Mouse (Mus musculus): Measurements from ENCODE around the gene Sv2a. TPM values are rescaled to one million over a fixed set of nuclear protein-coding genes. Genes with fewer than 3 reads are reported as not detected.

Gene Sv2a
- polyA plus RNA-seq, 1 experiment from 2014 or later, result 2.3 TPM

DNA sequence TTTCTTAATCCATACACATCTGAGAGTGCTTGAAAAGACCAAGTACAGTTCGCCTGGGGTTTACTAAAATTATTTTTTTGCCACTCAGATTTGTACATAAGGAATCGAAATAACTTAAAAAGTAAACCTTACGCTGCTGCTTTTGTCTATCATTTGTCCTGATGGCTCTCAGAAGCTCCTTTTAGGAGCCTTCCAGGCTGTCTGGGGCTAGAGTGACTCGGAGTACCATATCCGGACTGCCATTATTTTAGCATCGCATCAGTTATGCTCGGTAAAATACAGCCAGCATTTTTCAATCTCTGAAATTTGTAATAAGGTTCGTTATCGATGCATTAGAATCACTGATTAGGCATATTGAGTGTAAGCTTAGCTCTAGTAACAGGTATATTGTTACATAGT, 59.8 kb downstream of the Sv2a start:
- DNase-seq (ENCODE audit: low spot score), result no peak

DNA sequence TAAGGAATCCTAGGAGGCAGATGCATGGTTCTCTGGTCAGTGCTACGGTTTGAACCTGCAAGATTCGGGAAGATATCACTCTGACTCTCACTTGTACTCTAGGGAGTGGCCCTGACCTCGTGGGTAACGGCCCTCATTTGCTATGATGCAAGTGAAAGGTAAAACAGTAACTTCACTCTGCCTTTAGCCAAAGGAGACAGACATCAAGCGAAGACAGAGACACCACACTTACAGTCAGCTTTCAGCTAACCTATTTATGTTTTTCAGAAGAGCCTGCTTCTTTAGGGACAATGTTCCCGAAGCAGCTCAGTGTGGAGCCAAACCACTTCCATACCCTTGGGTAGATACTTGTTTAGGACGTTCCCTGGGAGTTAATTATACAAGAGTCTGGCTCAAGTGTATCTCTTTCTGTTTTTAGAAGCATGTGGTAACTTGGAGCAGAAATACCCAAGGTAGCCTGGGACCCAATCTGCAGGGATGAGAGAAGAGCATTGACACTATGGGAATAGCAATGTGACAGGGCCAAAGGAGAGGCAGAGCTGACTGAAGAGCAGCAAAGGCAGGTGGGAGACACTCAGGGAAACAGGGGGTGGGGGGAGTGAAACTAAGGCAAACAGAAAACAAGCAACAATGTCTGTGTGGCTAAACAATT, 63.1 kb downstream of the Sv2a start:
- no peak for DNase-seq (ENCODE audit: low spot score)

Small RNA genes within 50 kb of the gene (microRNA-seq; reads per million reads assigned to microRNA genes)
- gene Gm44492 (ENCODE audit: borderline number of aligned reads) (not detected), gene Gm47311 (ENCODE audit: borderline number of aligned reads) (not detected)

Other genes starting within 250 kb of the Sv2a start
- gene Plekho1, start 185.2 kb upstream of the Sv2a start, polyA plus RNA-seq (2015; fragmentation: Nextera tagmentation; extraction: Ambion mirVana), result 36.8 and 37.0 TPM in 2 replicates
- 58.7 and 61.6 TPM in 2 replicates for gene Vps45, start 122.7 kb upstream of the Sv2a start, polyA plus RNA-seq (2015; fragmentation: Nextera tagmentation; extraction: Ambion mirVana)
- gene Otud7b, start 76.6 kb upstream of the Sv2a start, polyA plus RNA-seq (2015; fragmentation: Nextera tagmentation; extraction: Ambion mirVana), result 12.2 and 17.7 TPM in 2 replicates
- gene Mtmr11, start 19.1 kb upstream of the Sv2a start, polyA plus RNA-seq (2015; fragmentation: Nextera tagmentation; extraction: Ambion mirVana), result 8.9 and 9.6 TPM in 2 replicates
- gene Sf3b4, start 8.8 kb upstream of the Sv2a start, polyA plus RNA-seq (2015; fragmentation: Nextera tagmentation; extraction: Ambion mirVana), result 129 and 151 TPM in 2 replicates
- gene Bola1, start 38.6 kb downstream of the Sv2a start, polyA plus RNA-seq (2015; fragmentation: Nextera tagmentation; extraction: Ambion mirVana), result 84.7 and 86.0 TPM in 2 replicates
- 0.94 and 1.8 TPM in 2 replicates for gene Hist2h2ab, start 38.7 kb downstream of the Sv2a start, polyA plus RNA-seq (2015; fragmentation: Nextera tagmentation; extraction: Ambion mirVana)
- 41.4 and 51.6 TPM in 2 replicates for gene Hist2h2ac, start 39.7 kb downstream of the Sv2a start, polyA plus RNA-seq (2015; fragmentation: Nextera tagmentation; extraction: Ambion mirVana)
- 8.6 and 10.0 TPM in 2 replicates for gene Hist2h2be, start 40.0 kb downstream of the Sv2a start, polyA plus RNA-seq (2015; fragmentation: Nextera tagmentation; extraction: Ambion mirVana)
- gene Hist2h3c2, start 58.0 kb downstream of the Sv2a start, polyA plus RNA-seq (2015; fragmentation: Nextera tagmentation; extraction: Ambion mirVana), result 30.0 and 47.7 TPM in 2 replicates
- gene Hist2h2aa2, start 59.1 kb downstream of the Sv2a start, polyA plus RNA-seq (2015; fragmentation: Nextera tagmentation; extraction: Ambion mirVana), result 215 and 339 TPM in 2 replicates
- gene Hist2h2aa1, start 64.3 kb downstream of the Sv2a start, polyA plus RNA-seq (2015; fragmentation: Nextera tagmentation; extraction: Ambion mirVana), result 117 and 143 TPM in 2 replicates
- gene Hist2h3c1, start 65.5 kb downstream of the Sv2a start, polyA plus RNA-seq (2015; fragmentation: Nextera tagmentation; extraction: Ambion mirVana), result 0.64 and 0.76 TPM in 2 replicates
- gene Hist2h4, start 82.2 kb downstream of the Sv2a start, polyA plus RNA-seq (2015; fragmentation: Nextera tagmentation; extraction: Ambion mirVana), result 101 and 145 TPM in 2 replicates
- gene Hist2h3b, start 87.5 kb downstream of the Sv2a start, polyA plus RNA-seq (2015; fragmentation: Nextera tagmentation; extraction: Ambion mirVana), result 278 and 396 TPM in 2 replicates
- gene Hist2h2bb, start 88.6 kb downstream of the Sv2a start, polyA plus RNA-seq (2015; fragmentation: Nextera tagmentation; extraction: Ambion mirVana), result 47.9 and 71.3 TPM in 2 replicates
- gene Fcgr1, start 112.8 kb downstream of the Sv2a start, polyA plus RNA-seq (2015; fragmentation: Nextera tagmentation; extraction: Ambion mirVana), result 3.4 and 5.0 TPM in 2 replicates